Mouse (Mus musculus) heart, postnatal 0 days (tissue): ENCODE measurements around the gene Syt12. TPM values are rescaled to one million over a fixed set of nuclear protein-coding genes. Genes with fewer than 3 reads are reported as not detected.

Experiments used
- ATAC-seq: fragments of 200-750 bp; cut with Nextera tagmentation; 2 replicates; pipeline ENCODE4 v1.8.0; 2017; ENCODE audit warnings: low read depth, moderate number of reproducible peaks, moderate library complexity; ENCODE audit not compliant: insufficient read depth
- DNase-seq: peaks from one replicate; pipeline ENCODE4 v3.0.0-alpha.2; 2016; ENCODE audit warnings: low spot score
- H3K27ac ChIP-seq: fragments of 300-500 bp; sonication (generic); 2 replicates; pipeline ENCODE4 v1.5.1; 2014; ENCODE audit warnings: low read depth, mild to moderate bottlenecking
- H3K27me3 ChIP-seq: fragments of 300-500 bp; sonication (generic); 2 replicates; pipeline ENCODE4 v1.6.1; 2014; ENCODE audit warnings: low read length, mixed read lengths; ENCODE audit not compliant: control insufficient read depth, insufficient read depth
- H3K36me3 ChIP-seq: fragments of 300-500 bp; sonication (generic); replicated peaks from 2 replicates; pipeline ENCODE4 v1.6.1; 2014; ENCODE audit warnings: low read length, mixed read lengths; ENCODE audit not compliant: control insufficient read depth, insufficient read depth
- H3K4me1 ChIP-seq: fragments of 300-500 bp; sonication (generic); 2 replicates; pipeline ENCODE4 v1.6.1; 2014; ENCODE audit warnings: antibody characterized with exemption; ENCODE audit not compliant: control insufficient read depth, insufficient read depth
- H3K4me2 ChIP-seq: fragments of 300-500 bp; sonication (generic); 2 replicates; pipeline ENCODE4 v1.6.1; 2014; ENCODE audit warnings: low read depth, mild to moderate bottlenecking, low read length, moderate library complexity
- H3K4me3 ChIP-seq: fragments of 300-500 bp; sonication (generic); 2 replicates; pipeline ENCODE4 v1.5.1; 2014; ENCODE audit warnings: low read depth, low read length
- H3K9ac ChIP-seq: fragments of 300-500 bp; sonication (generic); replicated peaks from 2 replicates; pipeline ENCODE4 v1.6.1; 2014; ENCODE audit warnings: low read depth, low read length, mixed read lengths
- H3K9me3 ChIP-seq: fragments of 300-500 bp; sonication (generic); replicated peaks from 2 replicates; pipeline ENCODE4 v1.6.1; 2016; ENCODE audit warnings: low read length; ENCODE audit not compliant: control insufficient read depth
- CTCF ChIP-seq: IDR thresholded peaks from 2 replicates; pipeline ENCODE4 v1.5.1; 2016; ENCODE audit warnings: antibody characterized with exemption, control low read depth, low read depth
- EP300 ChIP-seq: IDR thresholded peaks from 2 replicates; pipeline ENCODE4 v1.6.1; 2016; ENCODE audit warnings: antibody characterized with exemption, low read depth
- WGBS: fragments of 180-500 bp; shearing (Covaris S2); extraction: QIAGEN DNeasy Blood & Tissue Kit; methylation state at CpG from one replicate; pipeline ENCODE4 v1.1.7; 2014; 5-methylcytosine and 5-hydroxymethylcytosine counted together
- polyA plus RNA-seq: library from polyadenylated mRNA; unstranded; fragments of >200 nt; fragmentation: Nextera tagmentation; extraction: Ambion mirVana; gene quantifications from 2 replicates; pipeline ENCODE4 v1.2.1, GENCODE M21; 2015
- total RNA-seq: library from RNA; depleted of rRNA; stranded (reverse); fragments of >200 nt; gene quantifications from 2 replicates; pipeline ENCODE4 v1.2.3, GENCODE M21; 2014; ENCODE audit warnings: low replicate concordance

The Syt12 gene
- total and polyA plus RNA-seq, 2 experiments from 2014 or later, result 0.46 to 2.8 TPM

DNA sequence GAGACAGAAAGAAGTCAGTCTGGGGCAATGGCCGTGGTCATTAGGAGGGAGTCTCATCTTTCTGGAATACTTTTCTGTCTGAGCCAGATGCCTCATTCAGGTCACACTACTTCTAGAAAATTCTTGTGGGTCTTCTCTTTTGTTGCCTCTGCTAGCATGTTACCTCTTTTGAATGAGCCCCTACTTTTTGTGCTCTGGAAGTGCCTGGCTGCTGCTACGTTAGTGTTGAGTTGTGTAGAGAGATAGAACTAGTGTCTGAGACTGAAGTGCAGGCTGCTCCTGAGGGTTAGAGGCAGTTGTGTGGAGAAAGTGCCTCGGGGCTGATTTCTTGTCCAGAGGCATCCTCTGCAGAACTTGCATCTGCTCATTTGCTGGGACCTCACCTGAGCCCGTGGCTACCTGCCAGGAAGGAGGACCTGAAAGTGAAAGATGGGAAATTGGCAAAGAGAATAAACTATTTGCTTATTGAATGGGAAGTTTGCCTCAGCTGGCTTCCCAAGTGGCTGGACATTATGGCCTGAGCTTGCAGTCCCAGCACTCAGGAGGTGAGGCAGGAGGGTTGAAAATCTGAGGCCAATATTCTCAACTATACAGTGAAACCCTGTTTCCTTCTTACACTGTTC is 36.1 kb upstream of the Syt12 start:
- Histone ChIP-seq H3K9ac (no peak overlapping the region), H3K27ac (no peak overlapping the region), H3K4me3 (no peak overlapping the region), H3K9me3 (no peaks in the 10 kb centered on the region), H3K4me2 (no peak overlapping the region), H3K4me1 (peaks cover 15% of the 10 kb centered on the region), H3K27me3 (no peaks in the 10 kb centered on the region), H3K36me3 (no peaks in the 10 kb centered on the region)
- DNase-seq, result no peak
- WGBS, result 54% methylated on average over 4 of the region's 4 CpGs
- no peak for TF ChIP-seq EP300
- TF ChIP-seq CTCF, result no peak
- no peak for ATAC-seq

- ATAC-seq, result no peak
- WGBS, result 9% methylated on average over 13 of the region's 13 CpGs
- peaks cover 15% of the 10 kb centered on the region for H3K4me1 ChIP-seq
Measured at GRCm38 (mm10) chr19:4511116-4511841, 34.0 kb upstream of the Syt12 start.

DNA sequence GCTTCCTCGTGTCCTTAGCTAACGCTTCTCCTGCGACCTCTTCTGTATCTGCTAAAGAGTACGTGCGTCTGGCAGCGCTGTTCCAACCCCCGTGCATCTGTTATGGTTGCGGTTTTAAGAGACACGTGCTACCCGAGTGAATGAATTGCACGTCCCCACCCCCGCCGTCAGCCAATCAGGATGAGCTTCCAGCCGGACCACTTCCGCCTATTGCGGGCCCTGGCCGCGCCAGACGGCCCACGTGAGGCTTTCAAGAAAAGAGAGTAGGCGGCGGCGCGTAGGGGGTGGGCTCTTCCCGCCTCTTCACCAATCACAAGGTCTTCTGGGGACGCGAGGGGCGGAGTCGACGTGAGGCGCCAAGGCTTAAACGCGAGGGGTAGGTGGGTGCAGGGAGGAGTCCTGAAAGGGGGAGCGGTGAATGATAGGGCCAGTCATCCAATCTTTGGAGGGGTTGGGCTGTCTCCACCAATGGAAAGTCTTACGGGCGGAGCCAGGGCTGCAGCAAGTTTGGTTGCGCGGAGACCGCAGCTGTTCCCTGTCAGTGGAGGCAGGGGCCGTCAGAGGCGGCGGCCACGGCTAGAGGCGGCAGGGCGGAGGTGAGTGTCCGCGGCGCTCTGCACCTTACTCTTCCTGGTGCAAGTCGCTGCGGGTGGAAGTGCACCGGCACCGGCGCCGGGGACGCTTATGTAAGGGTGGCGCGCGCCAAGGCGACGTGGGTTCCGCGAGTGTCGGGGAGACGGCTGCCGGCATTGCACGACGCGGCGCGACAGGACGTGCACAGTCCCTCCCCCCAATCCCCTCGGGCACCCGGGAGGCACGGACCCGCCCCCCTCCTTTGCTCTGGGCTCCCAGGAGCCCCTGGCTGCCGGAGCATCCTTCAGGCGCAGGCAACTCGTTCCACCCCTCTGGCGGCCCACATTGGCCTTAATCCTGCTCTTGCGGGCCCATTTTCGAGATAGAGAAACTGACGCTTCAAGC is 33.0 kb upstream of the Syt12 start, which contains the start of gene Pcx:
Pcx (plus strand) TSS at position 487 of the 978 bp plus-strand sequence.
- H3K36me3 ChIP-seq, result no peaks in the 10 kb centered on the region
- DNase-seq (peak; percentile 100), ATAC-seq (peak; percentile 99)
- no peaks in the 10 kb centered on the region for H3K27me3 ChIP-seq
- TF ChIP-seq CTCF, result no peak
- TF ChIP-seq EP300, result peak; percentile 87; the same call in 1 of the 2 replicates
- H3K27ac ChIP-seq, result peak within 1 kb of the TSS; percentile 68
- H3K4me3 ChIP-seq, result peak within 1 kb of the TSS; percentile 74
- peak within 1 kb of the TSS; percentile 86 for H3K4me2 ChIP-seq
- peaks cover 10% of the 10 kb centered on the region; the same call in 1 of the 2 replicates for H3K4me1 ChIP-seq
- H3K9me3 ChIP-seq, result no peaks in the 10 kb centered on the region
- peak within 1 kb of the TSS; percentile 45 for H3K9ac ChIP-seq
- under 1% methylated on average over 82 of the region's 82 CpGs for WGBS

More at GRCm38 (mm10) chr19:4511116-4511841, 34.0 kb upstream of the Syt12 start:
- Histone ChIP-seq H3K36me3 (no peaks in the 10 kb centered on the region), H3K27me3 (no peaks in the 10 kb centered on the region), H3K9me3 (no peaks in the 10 kb centered on the region), H3K9ac (no peak overlapping the region), H3K27ac (no peak overlapping the region), H3K4me3 (peak overlapping the region; percentile 74), H3K4me2 (peak overlapping the region; percentile 84)
- TF ChIP-seq EP300 (no peak), CTCF (no peak)
- DNase-seq, result no peak

DNA sequence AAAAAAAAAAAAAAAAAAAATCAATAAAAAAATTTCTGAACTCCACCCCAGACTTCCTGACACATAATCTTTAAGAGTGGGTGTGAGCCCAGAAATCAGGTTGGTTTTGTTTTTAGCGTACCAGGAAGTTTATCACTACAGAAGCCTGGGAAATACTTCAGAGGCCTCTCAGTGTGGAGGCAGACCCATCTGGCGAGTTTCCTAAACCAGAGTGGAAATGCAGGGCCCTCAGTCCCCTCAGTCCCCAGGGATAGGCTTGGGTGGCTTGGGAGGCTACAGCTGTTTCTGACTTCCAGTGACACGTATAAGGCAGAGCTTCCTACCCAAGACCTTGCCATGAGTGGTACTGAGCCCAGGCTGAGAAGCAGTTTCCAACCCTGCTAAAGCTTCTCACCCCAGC is 30.5 kb upstream of the Syt12 start:
- WGBS, result 54% methylated on average over 3 of the region's 3 CpGs
- ATAC-seq (no peak), DNase-seq (no peak)
- Histone ChIP-seq H3K27me3 (no peaks in the 10 kb centered on the region), H3K27ac (no peak overlapping the region), H3K4me1 (peaks cover 10% of the 10 kb centered on the region; the same call in 1 of the 2 replicates), H3K9ac (no peak overlapping the region), H3K4me3 (no peak overlapping the region), H3K36me3 (no peaks in the 10 kb centered on the region), H3K9me3 (no peaks in the 10 kb centered on the region), H3K4me2 (no peak overlapping the region)
- TF ChIP-seq CTCF (no peak), EP300 (no peak)

DNA sequence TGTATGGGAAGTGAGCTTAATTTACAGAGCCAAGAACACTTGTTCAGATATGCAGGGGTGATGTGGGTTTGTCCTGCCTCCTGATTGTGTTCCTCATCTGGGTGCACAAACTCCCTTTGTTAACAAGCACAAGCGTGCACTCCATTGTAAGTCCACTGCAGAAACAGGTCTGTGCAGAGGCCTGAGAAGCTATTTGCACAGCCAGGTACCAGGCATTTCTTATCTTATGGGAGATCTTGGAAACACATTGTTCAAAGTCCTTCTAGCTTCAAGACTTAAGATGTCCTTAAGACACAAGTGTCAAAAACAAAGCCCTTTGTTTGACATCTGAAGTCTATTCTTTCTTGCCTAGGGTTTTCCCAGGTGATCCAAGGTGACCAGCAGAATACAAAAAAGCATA is 27.6 kb upstream of the Syt12 start:
- no peak overlapping the region for H3K4me3 ChIP-seq
- no peak overlapping the region for H3K4me2 ChIP-seq
- no peaks in the 10 kb centered on the region for H3K27me3 ChIP-seq
- H3K36me3 ChIP-seq, result no peaks in the 10 kb centered on the region
- no peak for DNase-seq
- H3K4me1 ChIP-seq, result peaks cover 4% of the 10 kb centered on the region; the same call in 1 of the 2 replicates
- H3K9me3 ChIP-seq, result no peaks in the 10 kb centered on the region
- H3K9ac ChIP-seq, result no peak overlapping the region
- WGBS, result 93% methylated on average over 1 of the region's 1 CpGs
- no peak for ATAC-seq
- no peak overlapping the region for H3K27ac ChIP-seq
- TF ChIP-seq EP300 (no peak), CTCF (no peak)
